Mouse (Mus musculus) embryonic facial prominence, embryonic 10.5 days (tissue): ENCODE measurements around the gene Adrb1. TPM values are rescaled to one million over a fixed set of nuclear protein-coding genes. Genes with fewer than 3 reads are reported as not detected.
A peak's percentile ranks its signal among the peaks of the same experiment; 100 is the strongest.
"Not testable (repeated sequence)": the region's sequence is repeated elsewhere in the genome, so short reads cannot be mapped to it uniquely, and the experiment has no call there.

ENCODE experiments used
- DNase-seq: peaks from one replicate; pipeline ENCODE4 v3.0.0-alpha.2; 2017; ENCODE audit warnings: low spot score
- H3K27ac ChIP-seq: fragments of 300-500 bp; sonication (generic); replicated peaks from 2 replicates; pipeline ENCODE4 v1.5.1; 2016; ENCODE audit warnings: mild to moderate bottlenecking
- H3K27me3 ChIP-seq: fragments of 300-500 bp; sonication (generic); replicated peaks from 2 replicates; pipeline ENCODE4 v1.6.1; 2016; ENCODE audit warnings: low read depth, mild to moderate bottlenecking; ENCODE audit not compliant: poor library complexity, severe bottlenecking
- H3K36me3 ChIP-seq: fragments of 300-500 bp; sonication (generic); replicated peaks from 2 replicates; pipeline ENCODE4 v1.6.1; 2016; ENCODE audit warnings: mild to moderate bottlenecking, moderate library complexity
- H3K4me1 ChIP-seq: fragments of 300-500 bp; sonication (generic); 2 replicates; pipeline ENCODE4 v1.6.1; 2016
- H3K4me3 ChIP-seq: fragments of 300-500 bp; sonication (generic); 2 replicates; pipeline ENCODE4 v1.5.1; 2016; ENCODE audit warnings: mild to moderate bottlenecking, moderate library complexity
- H3K9me3 ChIP-seq: fragments of 300-500 bp; sonication (generic); 2 replicates; pipeline ENCODE4 v1.6.1; 2016; ENCODE audit warnings: mild to moderate bottlenecking
- whole genome bisulfite sequencing: fragments of 180-500 bp; shearing (Covaris S2); methylation state at CpG from one replicate; pipeline ENCODE4 v1.1.7; 2016; 5-methylcytosine and 5-hydroxymethylcytosine counted together
- polyA plus RNA-seq: library from polyadenylated mRNA; unstranded; fragments of >200 nt; fragmentation: Nextera tagmentation; extraction: Ambion mirVana; gene quantifications from 2 replicates; pipeline ENCODE4 v1.2.1, GENCODE M21; 2016

Gene Adrb1
- polyA plus RNA-seq, 1 experiment from 2014 or later = 0.24 TPM

GRCm38 (mm10) chr19:56734033-56734572 is 12.1 kb downstream of the Adrb1 start:
- H3K36me3 ChIP-seq = no peaks in the 10 kb centered on the region
- WGBS = 67% methylated on average over 7 of the region's 7 CpGs

GRCm38 (mm10) chr19:56735747-56736146 is 13.7 kb downstream of the Adrb1 start:
- H3K36me3 ChIP-seq = no peaks in the 10 kb centered on the region
- DNase-seq = no peak
- no peak overlapping the region for H3K27ac ChIP-seq
- no peaks in the 10 kb centered on the region for H3K9me3 ChIP-seq
- H3K4me1 ChIP-seq = peaks cover 6% of the 10 kb centered on the region; the same call in 1 of the 2 replicates
- WGBS = 66% methylated on average over 4 of the region's 4 CpGs
- no peak overlapping the region for H3K4me3 ChIP-seq
- 0 out of 2 replicates have a peak, but pooled peaks cover 3% of the 10 kb centered on the region for H3K27me3 ChIP-seq

More at GRCm38 (mm10) chr19:56734033-56734572, 12.1 kb downstream of the Adrb1 start:
- H3K4me1 ChIP-seq = peaks cover 3% of the 10 kb centered on the region; the same call in 1 of the 2 replicates
- H3K27ac ChIP-seq = no peak overlapping the region
- H3K27me3 ChIP-seq = peaks cover 3% of the 10 kb centered on the region; the same call in 1 of the 2 replicates
- no peak for DNase-seq
- H3K9me3 ChIP-seq = no peaks in the 10 kb centered on the region
- no peak overlapping the region for H3K4me3 ChIP-seq

GRCm38 (mm10) chr19:56736287-56736686 is 14.3 kb downstream of the Adrb1 start:
- Histone ChIP-seq H3K4me1 (peaks cover 6% of the 10 kb centered on the region; the same call in 1 of the 2 replicates), H3K27ac (no peak overlapping the region), H3K27me3 (no peaks in the 10 kb centered on the region), H3K36me3 (no peaks in the 10 kb centered on the region), H3K4me3 (no peak overlapping the region), H3K9me3 (no peaks in the 10 kb centered on the region)
- 82% methylated on average over 5 of the region's 5 CpGs for WGBS
- DNase-seq = no peak

- Histone ChIP-seq H3K9me3 (no peaks in the 10 kb centered on the region), H3K4me1 (peaks cover 25% of the 10 kb centered on the region), H3K4me3 (no peak overlapping the region), H3K36me3 (no peaks in the 10 kb centered on the region), H3K27ac (no peak overlapping the region), H3K27me3 (no peaks in the 10 kb centered on the region; the same call in 1 of the 2 replicates)
- no peak for DNase-seq
- 62% methylated on average over 7 of the region's 7 CpGs for WGBS
Measured at GRCm38 (mm10) chr19:56745061-56745460, 23.1 kb downstream of the Adrb1 start.

- WGBS = 71% methylated on average over 6 of the region's 6 CpGs
- Histone ChIP-seq H3K27ac (no peak overlapping the region), H3K36me3 (no peaks in the 10 kb centered on the region), H3K4me3 (no peak overlapping the region), H3K9me3 (no peaks in the 10 kb centered on the region), H3K4me1 (peaks cover 29% of the 10 kb centered on the region), H3K27me3 (no peaks in the 10 kb centered on the region; the same call in 1 of the 2 replicates)
- DNase-seq = no peak
Measured at GRCm38 (mm10) chr19:56745528-56745927, 23.5 kb downstream of the Adrb1 start.

- Histone ChIP-seq H3K27ac (no peak overlapping the region), H3K9me3 (no peaks in the 10 kb centered on the region), H3K27me3 (no peaks in the 10 kb centered on the region; the same call in 1 of the 2 replicates), H3K4me3 (no peak overlapping the region), H3K36me3 (no peaks in the 10 kb centered on the region), H3K4me1 (peaks cover 35% of the 10 kb centered on the region)
- 90% methylated on average over 9 of the region's 9 CpGs for WGBS
- no peak for DNase-seq
Measured at GRCm38 (mm10) chr19:56746618-56747017, 24.6 kb downstream of the Adrb1 start.

- 87% methylated on average over 10 of the region's 10 CpGs for WGBS
Measured at GRCm38 (mm10) chr19:56747878-56748277, 25.9 kb downstream of the Adrb1 start.

GRCm38 (mm10) chr19:56749343-56749742 is 27.3 kb downstream of the Adrb1 start:
- Histone ChIP-seq H3K27me3 (no peaks in the 10 kb centered on the region), H3K4me1 (peaks cover 30% of the 10 kb centered on the region), H3K4me3 (no peak overlapping the region), H3K9me3 (no peaks in the 10 kb centered on the region), H3K36me3 (no peaks in the 10 kb centered on the region), H3K27ac (no peak overlapping the region)
- peak; percentile 42 for DNase-seq
- WGBS = 20% methylated on average over 3 of the region's 3 CpGs

More at GRCm38 (mm10) chr19:56747878-56748277, 25.9 kb downstream of the Adrb1 start:
- DNase-seq = no peak
- Histone ChIP-seq H3K4me1 (peaks cover 30% of the 10 kb centered on the region), H3K27me3 (no peaks in the 10 kb centered on the region; the same call in 1 of the 2 replicates), H3K27ac (no peak overlapping the region), H3K9me3 (no peaks in the 10 kb centered on the region), H3K4me3 (no peak overlapping the region), H3K36me3 (no peaks in the 10 kb centered on the region)

- DNase-seq = no peak
- no peaks in the 10 kb centered on the region for H3K36me3 ChIP-seq
- peaks cover 27% of the 10 kb centered on the region for H3K4me1 ChIP-seq
- H3K27ac ChIP-seq = no peak overlapping the region
- H3K9me3 ChIP-seq = no peaks in the 10 kb centered on the region
- no peaks in the 10 kb centered on the region for H3K27me3 ChIP-seq
- 49% methylated on average over 4 of the region's 4 CpGs for WGBS
- no peak overlapping the region for H3K4me3 ChIP-seq
Measured at GRCm38 (mm10) chr19:56750709-56751108, 28.7 kb downstream of the Adrb1 start.

- H3K4me3 ChIP-seq, H3K9me3 ChIP-seq, H3K36me3 ChIP-seq, DNase-seq, H3K27ac ChIP-seq, H3K27me3 ChIP-seq: not testable (repeated sequence)
- 88% methylated on average over 2 of the region's 2 CpGs for WGBS
- peaks cover 16% of the 10 kb centered on the region for H3K4me1 ChIP-seq
Measured at GRCm38 (mm10) chr19:56754456-56754855, 32.5 kb downstream of the Adrb1 start.

GRCm38 (mm10) chr19:56756412-56756811 is 34.4 kb downstream of the Adrb1 start:
- 88% methylated on average over 10 of the region's 10 CpGs for WGBS
- Histone ChIP-seq H3K9me3 (no peaks in the 10 kb centered on the region), H3K4me3 (no peak overlapping the region), H3K36me3 (no peaks in the 10 kb centered on the region), H3K27me3 (no peaks in the 10 kb centered on the region), H3K27ac (no peak overlapping the region), H3K4me1 (no peaks in the 10 kb centered on the region)
- DNase-seq = no peak

GRCm38 (mm10) chr19:56758311-56758710 is 36.3 kb downstream of the Adrb1 start:
- 86% methylated on average over 2 of the region's 2 CpGs for WGBS
- Histone ChIP-seq H3K27me3 (no peaks in the 10 kb centered on the region), H3K9me3 (no peaks in the 10 kb centered on the region), H3K4me1 (no peaks in the 10 kb centered on the region), H3K27ac (no peak overlapping the region), H3K36me3 (no peaks in the 10 kb centered on the region), H3K4me3 (no peak overlapping the region)
- no peak for DNase-seq

GRCm38 (mm10) chr19:56759740-56760139 is 37.7 kb downstream of the Adrb1 start:
- H3K27me3 ChIP-seq = no peaks in the 10 kb centered on the region
- H3K36me3 ChIP-seq = no peaks in the 10 kb centered on the region
- DNase-seq = no peak
- no peak overlapping the region for H3K4me3 ChIP-seq
- WGBS = 87% methylated on average over 4 of the region's 4 CpGs
- no peaks in the 10 kb centered on the region for H3K9me3 ChIP-seq
- H3K4me1 ChIP-seq = peaks cover 2% of the 10 kb centered on the region; the same call in 1 of the 2 replicates
- H3K27ac ChIP-seq = no peak overlapping the region
